Mouse (Mus musculus) forebrain, postnatal 0 days (tissue): ENCODE measurements around the gene Slc9b1. TPM values are rescaled to one million over a fixed set of nuclear protein-coding genes. Genes with fewer than 3 reads are reported as not detected.
A peak's percentile ranks its signal among the peaks of the same experiment; 100 is the strongest.

Source experiments
- ATAC-seq: fragments of 200-750 bp; cut with Nextera tagmentation; 2 replicates; pipeline ENCODE4 v1.8.0; 2017; ENCODE audit warnings: mild to moderate bottlenecking, moderate library complexity
- DNase-seq: peaks from one replicate; pipeline ENCODE4 v3.0.0-alpha.2; 2015
- H3K27ac ChIP-seq: fragments of 300-500 bp; sonication (generic); 2 replicates; pipeline ENCODE4 v1.5.1; 2014; ENCODE audit warnings: low read depth, mild to moderate bottlenecking, antibody characterized with exemption, low read length, moderate library complexity, mixed read lengths
- H3K27me3 ChIP-seq: fragments of 300-500 bp; sonication (generic); 2 replicates; pipeline ENCODE4 v1.6.1; 2014; ENCODE audit warnings: mild to moderate bottlenecking, low read length, mixed read lengths; ENCODE audit not compliant: insufficient read depth
- H3K36me3 ChIP-seq: fragments of 300-500 bp; sonication (generic); 2 replicates; pipeline ENCODE4 v1.6.1; 2014; ENCODE audit warnings: mild to moderate bottlenecking, moderate library complexity; ENCODE audit not compliant: insufficient read depth
- H3K4me1 ChIP-seq: fragments of 300-500 bp; sonication (generic); 2 replicates; pipeline ENCODE4 v1.6.1; 2014; ENCODE audit warnings: antibody characterized with exemption; ENCODE audit not compliant: insufficient read depth
- H3K4me2 ChIP-seq: fragments of 300-500 bp; sonication (generic); 2 replicates; pipeline ENCODE4 v1.6.1; 2014; ENCODE audit warnings: low read depth, mild to moderate bottlenecking, moderate library complexity
- H3K4me3 ChIP-seq: fragments of 300-500 bp; sonication (generic); 2 replicates; pipeline ENCODE4 v1.5.1; 2014; ENCODE audit warnings: low read depth, low read length, mixed read lengths
- H3K9ac ChIP-seq: fragments of 300-500 bp; sonication (generic); 2 replicates; pipeline ENCODE4 v1.6.1; 2014; ENCODE audit warnings: mild to moderate bottlenecking
- H3K9me3 ChIP-seq: fragments of 300-500 bp; sonication (generic); 2 replicates; pipeline ENCODE4 v1.6.1; 2016; ENCODE audit warnings: low read length
- CTCF ChIP-seq: sonication (generic); IDR thresholded peaks from 2 replicates; pipeline ENCODE4 v1.5.1; 2016; ENCODE audit warnings: antibody characterized with exemption, control low read depth, low read depth
- WGBS: fragments of 180-500 bp; shearing (Covaris S2); extraction: QIAGEN DNeasy Blood & Tissue Kit; methylation state at CpG from one replicate; pipeline ENCODE4 v1.1.7; 2014; 5-methylcytosine and 5-hydroxymethylcytosine counted together
- polyA plus RNA-seq: library from polyadenylated mRNA; unstranded; fragments of >200 nt; fragmentation: Nextera tagmentation; extraction: Ambion mirVana; gene quantifications from 2 replicates; pipeline ENCODE4 v1.2.1, GENCODE M21; 2015
- total RNA-seq: library from RNA; depleted of rRNA; stranded (reverse); fragments of >200 nt; gene quantifications from 2 replicates; pipeline ENCODE4 v1.2.3, GENCODE M21; 2014; rRNA removed

Gene Slc9b1
- total and polyA plus RNA-seq, 2 experiments from 2014 or later: not detected

DNA sequence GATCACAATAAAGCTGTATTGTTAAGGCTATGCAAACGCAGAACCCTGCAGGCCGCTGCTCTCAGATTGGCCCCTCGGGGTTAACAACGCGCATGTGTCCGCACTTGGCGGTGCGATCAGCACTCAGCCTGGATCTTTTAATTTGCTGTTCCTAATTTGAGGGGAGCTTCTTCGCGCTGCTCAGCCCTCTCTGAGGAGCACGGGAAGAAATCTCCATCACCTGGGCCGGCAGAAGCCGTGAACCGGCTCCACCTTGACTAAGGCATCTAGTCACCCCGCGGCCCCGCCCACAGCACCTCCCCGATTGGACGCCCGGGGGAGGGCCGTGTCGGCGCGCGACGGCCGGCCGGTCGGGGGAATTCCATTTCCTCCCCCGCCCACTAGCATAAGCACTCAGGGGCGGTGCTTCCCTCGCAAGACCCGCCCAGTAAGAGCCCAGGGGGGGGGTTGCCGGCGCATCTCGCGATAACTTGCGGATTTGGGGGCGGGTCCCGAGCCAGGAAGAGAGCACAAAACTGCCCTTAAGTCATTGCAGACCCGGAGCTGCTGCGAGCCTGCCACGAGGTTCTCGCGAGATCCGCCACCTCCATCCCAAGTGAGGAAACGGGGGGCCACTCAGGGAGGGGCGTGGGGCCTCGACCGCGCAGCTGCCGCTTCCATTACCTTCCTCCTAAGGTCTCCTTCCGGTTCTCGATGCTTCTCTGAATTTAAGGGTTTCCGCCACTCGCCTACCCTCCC, 90.1 kb downstream of the Slc9b1 start, which contains the start of gene Ube2d3:
TSS of gene Ube2d3 (plus strand) at position 392 of the 738 bp plus-strand sequence.
- Histone ChIP-seq H3K27me3 (no peaks in the 10 kb centered on the region), H3K4me1 (peaks cover 5% of the 10 kb centered on the region; the same call in 1 of the 2 replicates), H3K4me3 (peak within 1 kb of the TSS; percentile 98), H3K9ac (peak within 1 kb of the TSS; percentile 89), H3K36me3 (no peaks in the 10 kb centered on the region), H3K27ac (peak within 1 kb of the TSS; percentile 99), H3K9me3 (no peaks in the 10 kb centered on the region), H3K4me2 (peak within 1 kb of the TSS; percentile 83)
- DNase-seq (peak; percentile 99), ATAC-seq (peak; percentile 95)
- under 1% methylated on average over 52 of the region's 56 CpGs for WGBS
- no peak for TF ChIP-seq CTCF

DNA sequence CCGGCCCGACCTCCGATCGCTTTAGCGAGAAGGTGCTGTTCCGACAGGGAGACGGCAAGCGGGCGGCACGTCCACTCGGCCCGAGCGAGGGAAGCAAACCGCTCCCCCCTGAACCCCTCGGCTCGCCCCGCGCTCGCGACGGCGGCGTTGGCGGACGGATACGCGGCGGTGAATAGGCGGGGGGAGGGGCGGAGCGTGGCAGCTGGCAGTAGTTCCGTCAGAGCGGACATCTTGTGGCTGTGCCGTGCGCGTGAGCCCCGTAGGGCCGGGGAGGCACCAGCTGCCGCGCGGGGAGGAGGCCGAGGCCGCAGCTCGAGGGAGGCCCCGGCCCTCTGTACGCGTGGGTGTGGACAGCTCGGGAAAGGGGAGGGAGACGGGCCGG, 90.7 kb downstream of the Slc9b1 start:
- Histone ChIP-seq H3K4me3 (peak overlapping the region; percentile 98), H3K27me3 (no peaks in the 10 kb centered on the region), H3K9ac (peak overlapping the region; percentile 89), H3K36me3 (no peaks in the 10 kb centered on the region), H3K27ac (peak overlapping the region; percentile 99), H3K9me3 (no peaks in the 10 kb centered on the region), H3K4me1 (peaks cover 5% of the 10 kb centered on the region), H3K4me2 (peak overlapping the region; percentile 83)
- TF ChIP-seq CTCF: 0 out of 2 replicates have a peak, but pooled peaks have one; percentile 3
- ATAC-seq (peak; percentile 74), DNase-seq (peak; percentile 96)
- WGBS: 6% methylated on average over 46 of the region's 50 CpGs

DNA sequence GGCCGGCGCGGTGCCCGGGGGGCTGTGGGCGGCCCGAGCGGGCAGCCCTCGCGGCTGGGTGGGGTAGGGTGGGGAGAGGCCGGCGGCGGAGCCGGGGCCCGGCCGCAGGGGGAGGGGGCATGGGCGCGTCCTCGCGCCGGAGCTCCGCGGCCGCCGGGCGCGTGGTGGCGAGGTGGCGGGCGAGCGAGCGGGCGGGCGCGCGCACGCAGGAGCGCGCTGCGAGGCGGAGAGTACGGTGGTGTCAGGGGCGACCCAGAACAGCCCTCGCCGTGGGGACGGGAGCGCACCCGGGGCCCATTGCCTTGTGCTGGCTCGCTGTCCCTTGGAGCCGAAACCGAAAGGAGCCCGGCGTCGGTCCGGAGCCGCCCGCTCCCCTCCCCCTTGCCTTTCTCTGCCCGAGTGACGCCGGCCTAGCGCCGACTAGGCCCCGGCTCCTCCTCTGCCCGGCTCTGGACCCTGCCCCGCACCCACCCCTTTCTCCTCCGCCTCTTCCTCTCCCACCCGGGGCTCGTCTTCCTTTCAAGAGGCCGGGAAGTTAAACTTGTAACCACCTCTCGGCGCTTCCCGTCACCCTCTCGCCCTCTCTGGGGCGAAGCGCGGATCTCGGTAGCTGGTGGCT, 91.2 kb downstream of the Slc9b1 start:
- Histone ChIP-seq H3K9ac (peak overlapping the region; percentile 89), H3K9me3 (no peaks in the 10 kb centered on the region), H3K4me2 (peak overlapping the region; percentile 83), H3K27me3 (no peaks in the 10 kb centered on the region), H3K36me3 (no peaks in the 10 kb centered on the region), H3K4me1 (peaks cover 5% of the 10 kb centered on the region), H3K4me3 (peak overlapping the region; percentile 98), H3K27ac (peak overlapping the region; percentile 99)
- DNase-seq (peak; percentile 82), ATAC-seq (peak; percentile 48)
- WGBS: 1% methylated on average over 51 of the region's 76 CpGs
- no peak for TF ChIP-seq CTCF

DNA sequence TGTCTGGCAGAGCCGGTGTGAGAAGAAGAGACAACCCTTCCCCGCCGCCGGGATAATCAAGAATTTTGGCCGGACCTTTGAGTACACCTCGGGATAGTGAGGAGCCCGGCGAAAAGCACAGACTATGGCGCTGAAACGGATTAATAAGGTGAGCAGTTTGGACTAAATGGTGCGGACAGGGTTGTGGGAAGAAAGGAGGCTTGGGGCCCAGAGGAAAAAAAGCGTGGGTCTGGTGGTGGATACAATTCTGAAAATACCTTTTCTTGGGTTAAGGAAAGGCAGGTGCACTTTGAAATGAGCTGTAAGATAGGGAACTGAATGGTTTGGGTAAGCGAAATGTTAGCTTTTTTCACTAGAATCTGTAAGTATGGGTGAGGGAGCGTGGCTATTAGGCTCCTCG, 91.8 kb downstream of the Slc9b1 start:
- H3K4me3 ChIP-seq: peak overlapping the region; percentile 98
- ATAC-seq (no peak), DNase-seq (peak; percentile 3)
- H3K4me1 ChIP-seq: peaks cover 5% of the 10 kb centered on the region
- H3K36me3 ChIP-seq: no peaks in the 10 kb centered on the region
- H3K9me3 ChIP-seq: no peaks in the 10 kb centered on the region
- no peaks in the 10 kb centered on the region for H3K27me3 ChIP-seq
- peak overlapping the region; percentile 83 for H3K4me2 ChIP-seq
- no peak for TF ChIP-seq CTCF
- H3K9ac ChIP-seq: peak overlapping the region; percentile 89
- peak overlapping the region; percentile 99 for H3K27ac ChIP-seq
- WGBS: 2% methylated on average over 15 of the region's 15 CpGs

DNA sequence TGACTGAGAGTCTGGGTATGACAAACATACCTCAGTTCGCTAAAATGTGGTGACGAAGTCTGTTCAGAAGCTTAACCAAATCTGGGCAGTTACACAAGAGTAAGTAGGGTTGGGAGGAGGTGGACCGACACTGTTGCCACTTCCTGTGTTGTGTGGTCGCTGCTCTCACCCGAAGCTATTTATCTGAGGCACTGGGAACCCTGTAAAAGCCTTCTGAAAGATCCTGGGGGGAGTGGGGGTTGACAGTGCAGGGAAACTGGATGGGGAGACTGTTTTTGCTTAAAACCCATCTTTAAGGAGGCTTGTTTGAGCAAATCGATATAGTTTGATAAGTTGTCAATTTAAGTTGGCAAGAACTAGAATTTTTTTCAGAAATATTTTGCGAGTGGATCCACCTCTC, 92.4 kb downstream of the Slc9b1 start:
- peak; percentile 35 for DNase-seq
- no peak overlapping the region for H3K27ac ChIP-seq
- no peaks in the 10 kb centered on the region for H3K36me3 ChIP-seq
- no peak for ATAC-seq
- whole genome bisulfite sequencing: 15% methylated on average over 7 of the region's 7 CpGs
- peak overlapping the region; percentile 89 for H3K9ac ChIP-seq
- no peak for TF ChIP-seq CTCF
- H3K4me1 ChIP-seq: peaks cover 5% of the 10 kb centered on the region
- peak overlapping the region; percentile 83 for H3K4me2 ChIP-seq
- H3K27me3 ChIP-seq: no peaks in the 10 kb centered on the region
- peak overlapping the region; percentile 98 for H3K4me3 ChIP-seq
- no peaks in the 10 kb centered on the region for H3K9me3 ChIP-seq

DNA sequence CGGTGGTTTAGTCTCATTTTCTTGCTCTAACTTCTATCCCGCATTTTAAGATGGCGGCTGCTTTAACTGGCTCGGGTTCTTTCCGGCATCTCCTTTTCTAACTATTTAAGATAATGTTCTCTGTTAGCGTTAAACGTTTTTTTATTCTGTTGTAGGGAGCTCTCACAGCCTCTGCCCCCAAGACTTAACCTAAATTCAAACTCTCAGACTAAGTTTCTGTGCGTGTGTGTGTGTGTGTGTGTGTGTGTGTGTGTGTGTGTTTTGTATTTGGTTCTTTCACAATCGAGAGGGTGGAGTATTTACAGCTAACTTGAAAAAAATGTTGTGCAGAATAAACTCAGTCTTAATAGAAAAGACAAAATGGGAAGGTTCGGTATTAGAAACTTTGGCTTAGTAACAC, 92.8 kb downstream of the Slc9b1 start:
- Histone ChIP-seq H3K4me3 (peak overlapping the region; percentile 98), H3K36me3 (no peaks in the 10 kb centered on the region), H3K9ac (peak overlapping the region; percentile 89; the same call in 1 of the 2 replicates), H3K4me2 (peak overlapping the region; percentile 83), H3K4me1 (peaks cover 5% of the 10 kb centered on the region), H3K27me3 (no peaks in the 10 kb centered on the region), H3K9me3 (no peaks in the 10 kb centered on the region), H3K27ac (no peak overlapping the region)
- ATAC-seq (no peak), DNase-seq (no peak)
- 24% methylated on average over 10 of the region's 10 CpGs for WGBS
- no peak for TF ChIP-seq CTCF

DNA sequence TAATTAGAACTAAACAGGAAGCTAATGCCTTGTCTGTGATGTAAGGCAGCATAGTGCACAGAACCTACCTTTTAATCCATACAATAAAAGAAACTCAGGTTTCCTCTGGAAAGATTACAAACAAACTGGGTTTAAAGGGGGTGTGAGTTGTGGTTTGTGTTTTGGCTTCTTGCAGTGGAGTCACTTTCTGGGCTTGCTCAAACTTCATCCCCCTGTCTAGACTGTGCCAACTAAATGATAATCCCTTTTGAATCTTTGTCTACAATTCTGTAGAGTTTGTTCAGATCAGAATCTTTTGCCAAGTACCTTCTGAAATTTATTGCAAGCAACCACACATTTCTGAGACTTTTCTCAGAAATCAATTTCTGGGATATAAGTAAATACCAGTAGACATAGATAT, 97.1 kb downstream of the Slc9b1 start:
- Histone ChIP-seq H3K36me3 (no peaks in the 10 kb centered on the region), H3K9me3 (no peaks in the 10 kb centered on the region), H3K4me3 (no peak overlapping the region), H3K27me3 (no peaks in the 10 kb centered on the region), H3K9ac (no peak overlapping the region), H3K27ac (no peak overlapping the region), H3K4me2 (no peak overlapping the region), H3K4me1 (peaks cover 5% of the 10 kb centered on the region)
- no peak for TF ChIP-seq CTCF
- ATAC-seq: no peak
- DNase-seq: no peak

Other genes starting within 250 kb of the Slc9b1 start
- gene Cenpe, start 135.5 kb upstream of the Slc9b1 start, total RNA-seq: 2.2 and 6.9 TPM in 2 replicates
- 1.8 and 2.7 TPM in 2 replicates for gene Cenpe, start 135.5 kb upstream of the Slc9b1 start, polyA plus RNA-seq
- gene Bdh2, start 66.8 kb upstream of the Slc9b1 start, total RNA-seq: 3.1 and 3.2 TPM in 2 replicates
- gene Bdh2, start 66.8 kb upstream of the Slc9b1 start, polyA plus RNA-seq: 4.9 and 5.1 TPM in 2 replicates
- 2.6 and 3.6 TPM in 2 replicates for gene Slc9b2, start 40.3 kb upstream of the Slc9b1 start, total RNA-seq
- gene Slc9b2, start 40.3 kb upstream of the Slc9b1 start, polyA plus RNA-seq: 1.8 and 2.3 TPM in 2 replicates
- gene Cisd2, start 75.9 kb downstream of the Slc9b1 start, total RNA-seq: 29.0 and 41.5 TPM in 2 replicates
- gene Cisd2, start 75.9 kb downstream of the Slc9b1 start, polyA plus RNA-seq: 29.7 and 41.1 TPM in 2 replicates
- gene Ube2d3, start 90.1 kb downstream of the Slc9b1 start, total RNA-seq: 483 and 607 TPM in 2 replicates
- 333 and 341 TPM in 2 replicates for gene Ube2d3, start 90.1 kb downstream of the Slc9b1 start, polyA plus RNA-seq
- gene Manba, start 137.6 kb downstream of the Slc9b1 start, total RNA-seq: 5.8 and 7.2 TPM in 2 replicates
- gene Manba, start 137.6 kb downstream of the Slc9b1 start, polyA plus RNA-seq: 4.6 and 4.7 TPM in 2 replicates